Mouse (Mus musculus) forebrain, embryonic 11.5 days (tissue): ENCODE data around the gene Lrrc71. TPM values are rescaled to one million over a fixed set of nuclear protein-coding genes. Genes with fewer than 3 reads are reported as not detected.
A peak's percentile ranks its signal among the peaks of the same experiment; 100 is the strongest.

Source experiments
- ATAC-seq: fragments of 200-750 bp; cut with Nextera tagmentation; replicated peaks from 2 replicates; pipeline ENCODE4 v1.8.0; 2017; ENCODE audit warnings: moderate TSS enrichment; ENCODE audit not compliant: low FRiP score
- DNase-seq: peaks from one replicate; pipeline ENCODE4 v3.0.0-alpha.2; 2017; ENCODE audit warnings: low spot score
- H3K27ac ChIP-seq: fragments of 300-500 bp; sonication (generic); 2 replicates; pipeline ENCODE4 v1.5.1; 2014; ENCODE audit warnings: low read depth, low read length
- H3K27me3 ChIP-seq: fragments of 300-500 bp; sonication (generic); 2 replicates; pipeline ENCODE4 v1.6.1; 2014; ENCODE audit warnings: mild to moderate bottlenecking, low read length, mixed read lengths; ENCODE audit not compliant: control insufficient read depth, insufficient read depth
- H3K36me3 ChIP-seq: fragments of 300-500 bp; sonication (generic); 2 replicates; pipeline ENCODE4 v1.6.1; 2014; ENCODE audit warnings: mild to moderate bottlenecking, low read length, moderate library complexity, mixed read lengths; ENCODE audit not compliant: control insufficient read depth, insufficient read depth
- H3K4me1 ChIP-seq: fragments of 300-500 bp; sonication (generic); replicated peaks from 2 replicates; pipeline ENCODE4 v1.6.1; 2014; ENCODE audit warnings: low read length, mixed read lengths; ENCODE audit not compliant: control insufficient read depth, insufficient read depth
- H3K4me2 ChIP-seq: fragments of 300-500 bp; sonication (generic); 2 replicates; pipeline ENCODE4 v1.6.1; 2014; ENCODE audit warnings: low read depth, mild to moderate bottlenecking, low read length, moderate library complexity, mixed read lengths; ENCODE audit not compliant: severe bottlenecking
- H3K4me3 ChIP-seq: fragments of 300-500 bp; sonication (generic); 2 replicates; pipeline ENCODE4 v1.5.1; 2014; ENCODE audit warnings: low read depth, low read length
- H3K9ac ChIP-seq: fragments of 300-500 bp; sonication (generic); 2 replicates; pipeline ENCODE4 v1.6.1; 2014; ENCODE audit warnings: low read length
- H3K9me3 ChIP-seq: fragments of 300-500 bp; sonication (generic); 2 replicates; pipeline ENCODE4 v1.6.1; 2016; ENCODE audit warnings: low read length, mixed read lengths; ENCODE audit not compliant: control insufficient read depth
- WGBS: fragments of 180-500 bp; shearing (Covaris S2); extraction: QIAGEN DNeasy Blood & Tissue Kit; methylation state at CpG from one replicate; pipeline ENCODE4 v1.1.7; 2014; 5-methylcytosine and 5-hydroxymethylcytosine counted together
- polyA plus RNA-seq: library from polyadenylated mRNA; unstranded; fragments of >200 nt; fragmentation: Nextera tagmentation; extraction: Ambion mirVana; gene quantifications from 2 replicates; pipeline ENCODE4 v1.2.1, GENCODE M21; 2014

Lrrc71 gene
- polyA plus RNA-seq = 0.24 and 0.55 TPM in 2 replicates

DNA sequence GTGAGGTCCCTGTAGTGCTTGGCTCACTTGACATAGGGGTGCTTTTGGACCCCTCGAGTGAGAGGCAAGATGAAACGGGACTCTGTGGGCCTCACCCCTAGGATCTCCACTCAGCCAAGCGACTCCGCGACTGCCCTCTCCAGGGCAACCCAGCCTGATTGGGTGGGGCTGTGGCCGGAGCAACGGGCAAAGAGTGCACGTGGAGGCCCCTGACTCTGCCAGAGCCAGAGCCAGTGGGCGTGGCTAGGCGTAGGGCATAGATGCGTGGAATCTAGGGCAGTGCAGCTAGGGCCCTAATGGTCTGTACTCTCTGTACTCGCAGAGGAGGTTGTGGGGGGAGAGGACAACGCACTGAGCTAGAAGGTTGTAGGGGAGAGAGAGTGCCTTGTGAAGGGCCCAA is at the start of gene Lrrc71:
Gene Lrrc71, minus strand, starts transcription at position 195 of the 400 bp plus-strand sequence.
- H3K4me2 ChIP-seq = no peak within 1 kb of the TSS
- no peak within 1 kb of the TSS for H3K4me3 ChIP-seq
- H3K27ac ChIP-seq = no peak within 1 kb of the TSS
- WGBS = 54% methylated on average over 13 of the region's 13 CpGs
- no peaks in the 10 kb centered on the region for H3K4me1 ChIP-seq
- no peaks in the 10 kb centered on the region for H3K36me3 ChIP-seq
- H3K9ac ChIP-seq = no peak within 1 kb of the TSS
- H3K9me3 ChIP-seq = no peaks in the 10 kb centered on the region
- H3K27me3 ChIP-seq = no peaks in the 10 kb centered on the region
- no peak for DNase-seq
- no peak for ATAC-seq

- Histone ChIP-seq H3K4me3 (peak within 1 kb of the TSS; percentile 22), H3K27ac (no peak within 1 kb of the TSS), H3K9ac (peak within 1 kb of the TSS; percentile 25; the same call in 1 of the 2 replicates), H3K9me3 (no peaks in the 10 kb centered on the region), H3K4me1 (peaks cover 12% of the 10 kb centered on the region), H3K4me2 (peak within 1 kb of the TSS; percentile 50), H3K36me3 (no peaks in the 10 kb centered on the region), H3K27me3 (peaks cover 65% of the 10 kb centered on the region)
- WGBS = under 1% methylated on average over 29 of the region's 29 CpGs
- DNase-seq (peak; percentile 67), ATAC-seq (no peak)
Measured at GRCm38 (mm10) chr3:87796736-87797334, 48.4 kb upstream of the Lrrc71 start, which contains the start of gene Insrr. Gene Insrr, plus strand, starts transcription at chr3:87796951.

GRCm38 (mm10) chr3:87795336-87796277 is 47.2 kb upstream of the Lrrc71 start:
- H3K36me3 ChIP-seq = no peaks in the 10 kb centered on the region
- peak overlapping the region; percentile 26 for H3K4me3 ChIP-seq
- H3K9me3 ChIP-seq = no peaks in the 10 kb centered on the region
- H3K27me3 ChIP-seq = peaks cover 66% of the 10 kb centered on the region
- H3K4me1 ChIP-seq = peaks cover 12% of the 10 kb centered on the region
- peak; percentile 42; the same call in 1 of the 2 replicates for ATAC-seq
- peak; percentile 85 for DNase-seq
- H3K4me2 ChIP-seq = peak overlapping the region; percentile 43
- H3K9ac ChIP-seq = peak overlapping the region; percentile 23
- no peak overlapping the region for H3K27ac ChIP-seq
- 19% methylated on average over 33 of the region's 33 CpGs for WGBS

- Histone ChIP-seq H3K9me3 (no peaks in the 10 kb centered on the region), H3K27ac (no peak within 1 kb of the TSS), H3K9ac (peak within 1 kb of the TSS; percentile 23), H3K4me1 (peaks cover 12% of the 10 kb centered on the region), H3K27me3 (peaks cover 66% of the 10 kb centered on the region), H3K4me3 (peak within 1 kb of the TSS; percentile 26), H3K4me2 (peak within 1 kb of the TSS; percentile 43), H3K36me3 (no peaks in the 10 kb centered on the region)
- ATAC-seq = peak; percentile 36; the same call in 1 of the 2 replicates
- peak; percentile 67 for DNase-seq
- under 1% methylated on average over 46 of the region's 47 CpGs for WGBS
Measured at GRCm38 (mm10) chr3:87794922-87795325, 46.5 kb upstream of the Lrrc71 start, which contains the start of gene Ntrk1. Gene Ntrk1, minus strand, starts transcription at chr3:87795162.

DNA sequence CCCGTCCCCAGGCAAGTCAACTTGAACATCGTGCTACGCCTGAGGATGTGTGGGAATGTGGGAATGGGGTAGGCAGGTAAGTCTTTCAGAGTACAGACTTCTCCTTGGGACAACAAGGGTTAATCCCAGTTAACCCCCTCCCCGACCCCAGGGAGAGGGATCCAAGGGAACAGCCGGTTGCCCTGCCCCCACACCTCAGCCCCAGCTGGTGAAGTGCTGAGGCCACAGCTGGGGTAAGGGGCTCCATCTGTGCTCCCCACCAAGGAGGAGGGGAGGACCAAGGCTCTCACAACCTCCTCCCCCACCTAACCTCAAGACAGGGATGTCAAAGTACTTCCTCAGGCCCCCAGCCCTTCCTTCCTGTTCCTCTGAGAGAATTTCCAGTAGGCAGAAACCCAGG is 41.3 kb upstream of the Lrrc71 start:
- no peaks in the 10 kb centered on the region for H3K9me3 ChIP-seq
- no peaks in the 10 kb centered on the region for H3K36me3 ChIP-seq
- peaks cover 6% of the 10 kb centered on the region for H3K4me1 ChIP-seq
- ATAC-seq (no peak), DNase-seq (no peak)
- H3K4me3 ChIP-seq = no peak overlapping the region
- no peak overlapping the region for H3K9ac ChIP-seq
- H3K27ac ChIP-seq = no peak overlapping the region
- peaks cover 27% of the 10 kb centered on the region for H3K27me3 ChIP-seq
- H3K4me2 ChIP-seq = no peak overlapping the region
- whole genome bisulfite sequencing = 25% methylated on average over 5 of the region's 5 CpGs

DNA sequence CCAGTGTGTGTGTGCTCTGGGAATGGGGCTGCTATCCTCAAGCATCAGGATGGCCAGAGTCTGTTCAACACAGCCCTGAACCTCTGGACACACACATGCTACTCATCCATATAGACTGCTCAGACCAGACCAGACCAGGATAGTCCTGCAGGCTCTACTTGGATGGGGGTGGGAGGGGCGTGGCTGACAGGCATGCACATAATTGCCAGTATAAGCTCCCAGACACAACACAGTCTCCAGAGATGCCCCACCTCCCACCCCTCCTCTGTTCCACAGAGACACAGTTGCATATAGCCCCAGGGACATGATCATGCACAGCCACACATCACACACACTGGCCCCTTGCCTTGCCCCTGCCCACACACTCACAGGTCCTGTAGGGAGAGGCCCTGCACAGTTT is 40.8 kb upstream of the Lrrc71 start:
- peaks cover 4% of the 10 kb centered on the region; the same call in 1 of the 2 replicates for H3K4me1 ChIP-seq
- WGBS = 47% methylated on average over 1 of the region's 1 CpGs
- H3K4me3 ChIP-seq = no peak overlapping the region
- DNase-seq (no peak), ATAC-seq (no peak)
- no peaks in the 10 kb centered on the region for H3K36me3 ChIP-seq
- no peak overlapping the region for H3K9ac ChIP-seq
- no peak overlapping the region for H3K27ac ChIP-seq
- H3K27me3 ChIP-seq = peaks cover 22% of the 10 kb centered on the region
- H3K4me2 ChIP-seq = no peak overlapping the region
- H3K9me3 ChIP-seq = no peaks in the 10 kb centered on the region

DNA sequence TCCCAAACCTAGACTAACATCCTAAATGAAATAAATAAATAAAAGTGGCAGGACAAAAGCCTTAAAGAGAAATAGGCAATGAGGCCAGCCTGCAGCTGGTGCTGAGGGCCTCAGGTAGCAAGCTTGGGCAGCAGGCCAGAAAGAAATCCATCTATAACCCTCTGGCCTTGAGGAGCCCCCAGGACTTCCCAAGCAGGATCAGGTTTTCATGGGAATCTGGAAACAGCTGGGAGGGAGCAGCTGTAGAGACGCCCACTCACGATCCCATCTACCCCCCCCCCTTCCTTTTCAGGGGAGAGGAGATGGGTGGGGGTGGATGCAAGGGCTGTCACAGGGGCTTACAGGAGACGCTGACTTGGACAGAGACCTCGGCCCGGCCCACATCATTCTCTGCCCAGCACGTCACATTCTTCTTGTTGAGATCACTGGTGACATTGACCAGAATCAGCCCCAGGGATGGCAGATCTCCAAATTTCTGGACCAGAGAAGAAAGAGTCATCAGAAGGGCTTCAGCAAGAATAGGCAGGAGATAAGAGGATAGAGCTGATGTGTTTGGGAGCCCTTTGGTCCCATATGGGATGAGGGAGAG is 37.3 kb upstream of the Lrrc71 start:
- Histone ChIP-seq H3K9me3 (no peaks in the 10 kb centered on the region), H3K36me3 (no peaks in the 10 kb centered on the region), H3K4me1 (peaks cover 4% of the 10 kb centered on the region; the same call in 1 of the 2 replicates), H3K4me2 (no peak overlapping the region), H3K27me3 (no peaks in the 10 kb centered on the region), H3K9ac (no peak overlapping the region), H3K4me3 (no peak overlapping the region), H3K27ac (no peak overlapping the region)
- 67% methylated on average over 6 of the region's 6 CpGs for WGBS
- DNase-seq = no peak
- no peak for ATAC-seq

DNA sequence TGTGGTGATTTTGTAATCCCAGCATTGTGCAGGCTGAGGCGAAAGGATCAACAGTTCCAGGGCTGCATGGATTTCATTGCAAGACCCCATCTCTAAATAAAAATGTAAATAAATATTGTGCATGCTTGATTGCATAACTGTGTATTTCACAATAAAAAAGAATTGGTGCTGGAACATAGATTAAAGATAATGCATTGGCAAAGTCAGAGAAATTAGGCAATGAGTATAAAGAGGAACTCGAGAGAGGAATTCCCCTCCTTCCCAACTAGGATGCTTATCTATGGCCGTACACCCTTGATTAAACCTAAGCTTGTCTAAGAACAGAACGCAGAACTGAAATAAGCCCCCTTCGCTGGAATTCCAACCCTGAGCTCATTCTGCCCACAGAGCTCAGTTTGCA is 36.7 kb upstream of the Lrrc71 start:
- ATAC-seq (no peak), DNase-seq (no peak)
- Histone ChIP-seq H3K27ac (no peak overlapping the region), H3K4me2 (no peak overlapping the region), H3K9ac (no peak overlapping the region), H3K27me3 (no peaks in the 10 kb centered on the region), H3K4me1 (peaks cover 4% of the 10 kb centered on the region; the same call in 1 of the 2 replicates), H3K9me3 (no peaks in the 10 kb centered on the region), H3K36me3 (no peaks in the 10 kb centered on the region), H3K4me3 (no peak overlapping the region)
- 81% methylated on average over 5 of the region's 5 CpGs for WGBS
